Mouse (Mus musculus): ENCODE data around the gene Ugt1a10.
"Not testable (repeated sequence)": the region's sequence is repeated elsewhere in the genome, so short reads cannot be mapped to it uniquely, and the experiment has no call there.

The Ugt1a10 gene

GRCm38 (mm10) chr1:88094941-88095492 lies 39.8 kb downstream of the Ugt1a10 start, which contains the start of gene Ugt1a7c:
TSS of gene Ugt1a7c (plus strand) at chr1:88095062.
- DNase-seq (ENCODE audit: low spot score in 2 of 2), result no peak

DNA sequence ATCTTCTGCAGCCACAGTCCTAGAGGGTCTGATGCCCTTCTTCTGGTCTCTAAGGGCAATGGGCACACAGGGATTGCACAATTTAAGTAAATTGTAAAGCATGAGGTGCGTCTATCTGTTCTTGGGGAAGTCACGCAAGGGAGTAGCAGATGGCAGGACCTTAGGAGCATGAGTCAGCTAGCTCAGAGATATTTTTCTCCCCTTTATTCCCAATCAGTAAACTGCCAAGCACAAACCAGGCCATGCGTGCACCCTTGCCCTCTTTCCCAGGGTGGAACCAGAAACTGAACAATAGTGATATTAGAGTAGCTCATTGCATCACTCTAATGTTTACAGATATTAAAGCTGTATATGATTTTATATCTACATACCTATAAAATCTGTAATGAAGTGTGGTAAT lies 43.4 kb downstream of the Ugt1a10 start:
- not testable (repeated sequence) for DNase-seq (ENCODE audit: low spot score in 2 of 2)

DNA sequence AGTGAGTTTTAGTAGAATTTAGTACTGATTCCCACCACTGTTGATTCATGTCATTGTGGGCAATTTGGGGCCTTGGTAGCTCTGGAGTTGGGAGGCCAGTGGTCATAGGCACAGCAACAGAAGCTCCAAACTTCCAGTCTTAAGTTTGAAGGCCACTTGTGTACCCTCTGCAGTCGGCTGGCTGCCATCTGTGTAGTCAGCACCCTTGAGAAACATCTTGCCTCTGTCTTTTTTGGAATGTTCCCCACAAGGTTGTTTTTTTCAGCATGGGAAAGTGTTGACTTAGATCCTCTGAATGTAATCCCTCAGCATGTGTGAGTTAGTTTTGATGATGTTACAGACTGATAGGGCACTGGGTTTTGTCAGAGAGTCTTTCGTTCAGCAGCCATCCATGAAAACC lies 44.5 kb downstream of the Ugt1a10 start:
- DNase-seq (ENCODE audit: low spot score in 2 of 2), result not testable (repeated sequence)

DNA sequence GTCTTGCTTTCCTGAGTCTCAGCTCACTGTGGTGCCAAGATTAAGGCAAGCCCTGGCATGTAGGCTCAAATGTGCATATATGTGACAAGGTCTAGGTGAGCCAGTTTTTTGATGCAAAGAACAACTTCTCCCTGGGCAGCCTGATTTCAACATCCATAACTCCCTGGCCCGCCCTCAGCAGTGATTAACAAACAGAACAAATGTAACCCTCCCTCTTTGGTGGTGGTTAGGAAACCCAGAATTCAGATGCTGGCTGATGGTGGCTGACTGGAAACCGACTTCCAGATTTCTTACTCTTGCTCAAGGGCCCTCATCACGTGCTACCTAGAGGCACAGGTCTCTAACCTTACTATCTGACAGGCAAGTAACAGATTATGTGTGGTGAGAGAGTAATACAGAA lies 47.8 kb downstream of the Ugt1a10 start, which contains the start of gene Ugt1a6b:
Gene Ugt1a6b, plus strand, starts transcription at position 234 of the 400 bp plus-strand sequence.
- not testable (repeated sequence) for DNase-seq (ENCODE audit: low spot score in 2 of 2)

GRCm38 (mm10) chr1:88103697-88104468 lies 48.7 kb downstream of the Ugt1a10 start:
- DNase-seq (ENCODE audit: low spot score in 2 of 2), result not testable (repeated sequence)

- DNase-seq (ENCODE audit: low spot score in 2 of 2), result no peak
Measured at GRCm38 (mm10) chr1:88104667-88105430, 49.7 kb downstream of the Ugt1a10 start.

DNA sequence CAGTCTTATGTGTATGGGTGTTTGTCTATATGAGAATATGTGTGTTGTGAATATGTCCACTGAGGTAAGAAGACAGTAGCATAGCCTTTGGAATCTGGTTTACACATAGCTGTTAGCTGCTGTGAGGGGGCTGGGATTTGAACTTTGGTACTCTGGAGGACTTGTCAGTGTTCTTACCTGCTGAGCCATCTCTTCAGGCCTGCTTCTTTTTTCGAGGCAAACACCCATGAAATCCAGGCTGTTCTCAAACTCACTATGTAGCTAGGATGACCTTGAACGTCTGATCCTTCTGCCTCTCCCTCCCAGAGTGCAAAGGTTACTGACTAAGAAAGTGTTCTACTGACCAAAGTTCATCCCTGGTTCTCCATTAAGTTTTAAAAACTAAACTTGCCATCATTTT lies 50.5 kb downstream of the Ugt1a10 start:
- DNase-seq (ENCODE audit: low spot score in 2 of 2), result no peak

GRCm38 (mm10) chr1:88109027-88109557 lies 53.9 kb downstream of the Ugt1a10 start:
- not testable (repeated sequence) for DNase-seq (ENCODE audit: low spot score in 2 of 2)

DNA sequence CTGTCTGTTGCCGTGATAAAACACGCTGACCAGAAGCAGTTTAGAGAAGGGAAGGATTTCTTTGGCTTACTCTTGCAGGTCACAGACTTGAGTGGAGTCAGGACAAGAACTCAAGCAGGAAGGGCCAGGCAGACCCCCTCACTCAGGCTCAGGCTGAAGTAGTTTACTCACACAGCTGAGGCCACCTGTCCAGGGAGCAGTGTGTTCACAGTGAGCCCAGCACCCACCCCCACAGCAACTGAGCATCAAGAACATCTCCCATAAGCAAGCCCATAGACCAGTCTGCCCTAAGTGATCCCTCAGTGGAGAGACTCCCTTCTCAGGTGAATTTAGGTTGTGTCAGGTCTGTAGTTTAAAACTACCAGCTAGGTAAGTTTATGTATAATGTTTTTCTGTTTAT lies 54.4 kb downstream of the Ugt1a10 start:
- DNase-seq (ENCODE audit: low spot score in 2 of 2), result not testable (repeated sequence)

DNA sequence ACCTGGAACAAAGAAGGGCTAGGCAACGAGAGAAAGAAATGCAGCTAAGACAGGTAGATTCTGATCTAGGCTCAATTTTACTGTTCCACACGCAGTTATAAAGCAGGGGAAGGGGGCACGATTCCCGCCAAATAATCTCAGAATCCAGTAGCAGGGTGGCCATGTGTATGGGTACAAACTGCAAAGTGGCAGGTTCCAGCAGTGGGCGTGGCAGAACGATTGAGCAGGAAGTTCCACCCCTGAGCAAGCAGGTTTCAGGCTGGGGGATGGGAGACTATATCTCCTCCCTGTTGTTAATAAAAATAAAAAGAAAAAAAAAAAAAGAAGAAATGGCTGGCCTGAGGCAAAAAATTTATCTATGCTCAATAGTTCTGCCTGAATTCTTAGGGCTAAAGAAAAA lies 57.6 kb downstream of the Ugt1a10 start:
- DNase-seq (ENCODE audit: low spot score in 2 of 2), result not testable (repeated sequence)

DNA sequence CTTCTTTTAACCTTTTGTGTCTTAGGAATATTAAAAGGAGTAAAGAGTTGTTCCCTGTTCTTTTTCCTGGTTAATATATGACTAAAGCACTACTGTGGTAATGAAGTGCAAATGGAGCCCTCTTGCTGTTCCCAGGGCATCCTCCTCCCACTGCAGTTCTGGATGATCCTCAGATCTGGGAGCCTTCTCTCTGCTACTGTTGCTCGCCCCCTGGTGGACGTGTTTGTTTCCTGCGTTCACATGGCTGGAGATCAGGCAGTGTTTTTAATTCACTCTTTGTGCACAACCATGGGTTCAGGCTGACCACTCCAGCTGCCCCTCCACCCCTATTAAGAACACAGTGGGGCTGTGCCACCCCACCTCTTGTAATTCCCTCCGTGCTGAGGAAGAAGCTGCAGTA lies 65.4 kb downstream of the Ugt1a10 start:
- not testable (repeated sequence) for DNase-seq (ENCODE audit: low spot score in 2 of 2)

DNA sequence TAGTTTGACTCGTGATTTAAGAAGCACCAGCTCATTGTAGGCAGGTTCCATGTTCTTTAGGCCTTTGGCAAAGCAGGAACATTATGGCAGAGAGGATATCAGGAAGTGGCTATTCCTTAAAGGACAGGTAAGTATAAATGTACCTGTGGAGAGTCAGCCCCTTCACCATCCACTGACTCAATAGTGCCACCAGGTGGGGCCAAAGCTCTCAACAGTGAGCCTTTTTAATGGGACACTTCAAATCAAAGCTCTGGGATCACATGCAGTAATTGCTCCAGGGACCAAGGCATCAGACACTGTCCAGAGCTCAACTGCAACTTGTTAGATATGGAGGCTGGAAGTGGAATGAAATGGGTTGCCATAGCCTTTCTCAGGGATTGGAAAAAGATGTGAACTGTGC lies 66.3 kb downstream of the Ugt1a10 start:
- DNase-seq (ENCODE audit: low spot score in 2 of 2), result not testable (repeated sequence)

DNA sequence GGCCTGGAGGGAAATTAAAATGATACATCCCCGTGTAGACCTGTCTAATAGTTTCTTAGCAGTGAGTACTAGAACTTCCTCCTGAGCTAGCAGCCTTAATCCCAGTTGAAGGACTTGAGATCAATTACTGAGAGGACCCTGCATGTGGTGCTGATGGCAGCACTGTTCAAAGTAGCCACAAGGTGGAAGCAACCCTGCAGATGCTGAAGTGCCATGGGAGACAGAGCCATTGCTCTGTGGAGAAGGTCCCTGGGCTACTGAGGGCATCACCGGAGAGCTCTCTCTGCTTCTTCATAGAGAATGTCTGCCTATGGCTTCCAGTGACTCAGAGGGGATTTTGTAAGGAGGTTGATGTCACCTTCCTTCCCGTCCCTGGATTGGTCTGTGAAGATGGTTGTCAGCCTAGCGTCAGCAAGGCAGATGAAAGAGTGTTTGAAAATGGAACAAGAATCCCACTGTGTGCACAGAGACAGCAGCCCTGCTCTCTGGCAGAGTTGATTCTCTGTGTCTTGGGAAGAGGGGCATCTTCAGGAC lies 70.7 kb downstream of the Ugt1a10 start:
- not testable (repeated sequence) for DNase-seq (ENCODE audit: low spot score in 2 of 2)

DNA sequence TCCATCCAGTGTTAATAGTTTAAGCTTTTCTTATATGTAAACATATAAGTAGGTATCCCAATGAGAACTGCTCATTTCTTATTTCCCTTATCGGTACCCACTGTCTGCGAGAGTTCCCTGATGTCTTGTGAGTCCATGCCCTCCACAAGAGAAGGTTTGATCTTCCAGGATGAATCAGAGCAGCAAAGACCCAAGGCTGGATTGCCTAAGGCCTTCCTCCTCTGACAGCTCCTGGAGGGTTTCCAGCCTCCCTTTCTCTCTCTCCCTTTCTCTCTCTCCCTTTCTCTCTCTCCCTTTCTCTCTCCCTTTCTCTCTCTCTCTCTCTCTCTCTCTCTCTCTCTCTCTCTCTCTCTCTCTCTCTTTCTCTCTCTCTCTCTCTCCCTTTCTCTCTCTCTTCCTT lies 73.9 kb downstream of the Ugt1a10 start:
- not testable (repeated sequence) for DNase-seq (ENCODE audit: low spot score in 2 of 2)

DNA sequence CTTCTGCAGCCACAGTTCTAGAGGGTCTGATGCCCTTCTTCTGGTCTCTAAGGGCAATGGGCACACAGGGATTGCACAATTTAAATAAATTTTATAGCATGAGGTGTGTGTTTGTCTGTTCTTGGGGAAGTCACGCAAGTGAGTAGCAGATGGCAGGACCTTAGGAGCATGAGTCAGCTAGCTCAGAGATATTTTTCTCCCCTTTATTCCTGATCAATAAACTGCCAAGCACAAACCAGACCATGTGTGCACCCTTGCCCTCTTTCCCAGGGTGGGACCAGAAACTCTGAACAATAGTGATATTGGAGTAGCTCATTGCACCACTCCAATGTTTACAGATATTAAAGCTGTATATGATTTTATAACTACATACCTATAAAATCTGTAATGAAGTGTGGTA lies 75.0 kb downstream of the Ugt1a10 start:
- DNase-seq (ENCODE audit: low spot score in 2 of 2), result not testable (repeated sequence)

DNA sequence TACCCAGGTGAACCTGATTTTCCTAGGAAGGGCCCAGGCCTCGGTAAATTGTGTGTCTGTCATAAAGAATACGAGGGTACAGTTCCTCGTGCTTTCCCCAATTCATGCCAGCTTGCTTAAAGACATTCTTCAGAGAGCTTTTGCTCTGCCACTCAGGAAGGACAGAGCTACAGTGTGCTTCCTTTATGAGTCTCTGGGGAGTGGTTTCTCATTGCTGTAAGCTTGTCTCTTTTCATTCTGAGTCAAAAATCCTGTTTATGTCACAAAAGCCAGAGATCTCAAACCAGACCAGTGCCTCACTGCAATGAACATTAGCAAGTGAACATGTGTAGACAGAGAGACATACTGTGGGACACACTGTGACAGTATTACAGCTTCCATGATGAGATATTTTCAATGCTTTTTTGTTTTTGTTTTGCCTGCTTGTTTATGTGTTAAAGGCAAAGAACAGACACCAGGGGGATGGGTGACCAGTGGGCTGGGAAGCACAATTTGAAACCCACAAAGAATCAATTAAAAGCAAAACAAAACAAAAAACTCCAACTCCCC lies 78.8 kb downstream of the Ugt1a10 start:
- no peak for DNase-seq (ENCODE audit: low spot score in 2 of 2)

DNA sequence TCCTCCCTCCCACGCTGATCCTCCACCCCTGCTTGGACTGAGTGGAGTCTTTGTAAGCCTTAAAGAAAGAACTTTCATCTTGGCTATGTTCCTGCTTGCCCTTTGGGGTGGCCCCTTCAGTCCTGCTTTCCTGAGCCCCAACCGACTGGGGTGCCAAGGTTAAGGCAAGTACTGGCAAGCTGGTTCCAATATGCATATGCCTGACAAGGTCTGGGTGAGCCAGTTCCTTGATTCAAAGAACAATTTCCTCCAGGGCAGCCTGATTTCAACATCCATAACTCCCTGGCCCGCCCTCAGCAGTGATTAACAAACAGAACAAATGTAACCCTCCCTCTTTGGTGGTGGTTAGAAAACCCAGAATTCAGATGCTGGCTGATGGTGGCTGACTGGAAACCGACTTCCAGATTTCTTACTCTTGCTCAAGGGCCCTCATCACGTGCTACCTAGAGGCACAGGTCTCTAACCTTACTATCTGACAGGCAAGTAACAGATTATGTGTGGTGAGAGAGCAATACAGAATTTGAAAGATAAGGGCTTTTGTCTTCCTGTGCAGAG lies 79.3 kb downstream of the Ugt1a10 start, which contains the start of gene Ugt1a6a:
Gene Ugt1a6a, plus strand, starts transcription at position 353 of the 555 bp plus-strand sequence.
- not testable (repeated sequence) for DNase-seq (ENCODE audit: low spot score in 2 of 2)

GRCm38 (mm10) chr1:88135229-88135904 lies 80.2 kb downstream of the Ugt1a10 start:
- not testable (repeated sequence) for DNase-seq (ENCODE audit: low spot score in 2 of 2)

DNA sequence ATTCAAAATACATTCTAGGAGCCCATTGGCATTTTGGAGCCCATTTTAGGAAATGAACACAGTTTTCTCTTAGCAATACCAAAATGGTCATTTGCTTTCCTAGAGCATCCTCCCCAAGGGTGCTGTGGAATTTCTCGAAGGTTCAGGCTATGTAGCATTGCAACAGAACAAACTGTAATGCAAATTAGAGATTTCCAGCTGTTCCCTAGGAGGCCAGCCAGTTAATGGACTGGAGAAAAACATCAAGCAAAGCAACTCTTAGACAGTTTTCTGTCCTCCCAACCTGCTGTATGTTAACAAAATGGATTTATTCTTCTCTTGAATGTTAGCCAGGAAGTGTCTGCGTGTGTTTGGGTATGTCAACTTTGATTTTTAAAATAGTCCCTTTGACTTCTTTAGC lies 81.5 kb downstream of the Ugt1a10 start:
- DNase-seq (ENCODE audit: low spot score in 2 of 2), result no peak

DNA sequence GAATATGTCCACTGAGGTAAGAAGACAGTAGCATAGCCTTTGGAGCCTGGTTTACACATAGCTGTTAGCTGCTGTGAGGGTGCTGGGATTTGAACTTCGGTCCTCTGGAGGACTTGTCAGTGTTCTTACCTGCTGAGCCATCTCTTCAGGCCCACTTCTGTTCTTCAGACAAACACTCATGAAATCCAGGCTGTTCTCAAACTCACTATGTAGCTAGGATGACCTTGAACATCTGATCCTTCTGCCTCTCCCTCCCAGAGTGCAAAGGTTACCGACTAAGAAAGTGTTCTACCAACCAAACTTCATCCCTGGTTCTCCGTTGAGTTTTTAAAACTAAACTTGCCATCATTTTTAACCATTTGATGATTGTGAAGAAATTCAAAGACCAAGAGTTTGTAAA lies 82.1 kb downstream of the Ugt1a10 start:
- DNase-seq (ENCODE audit: low spot score in 2 of 2), result no peak

DNA sequence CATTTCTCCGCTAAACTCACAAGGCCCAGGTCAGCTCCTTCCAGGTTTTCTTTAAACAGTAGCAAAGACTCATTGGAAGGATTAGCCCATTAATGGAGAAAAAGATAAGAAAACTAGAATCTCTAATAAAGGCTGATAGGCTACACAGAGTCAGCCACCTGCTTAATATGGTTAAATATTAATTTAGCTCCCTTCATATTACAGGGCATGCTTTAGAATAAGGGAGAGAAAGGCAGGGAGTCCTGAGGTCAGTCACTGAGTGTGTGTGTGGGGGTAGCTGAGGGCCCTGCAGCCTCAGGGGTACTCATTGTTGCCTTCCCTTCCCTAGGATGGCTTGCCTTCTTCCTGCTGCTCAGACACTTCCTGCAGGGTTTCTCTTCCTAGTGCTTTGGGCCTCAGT lies 83.0 kb downstream of the Ugt1a10 start:
- DNase-seq (ENCODE audit: low spot score in 2 of 2), result no peak

Measured in frontal cortex, postnatal 25 days (tissue).